Mouse (Mus musculus) midbrain, embryonic 13.5 days (tissue): ENCODE measurements at regions not wholly inside any gene's neighbourhood (a gene's known extent, or its start where the extent isn't known, plus 50 kb on each side); places are given as distances from the start of the nearest gene placed in this dataset.

Source experiments
- ATAC-seq: fragments of 200-750 bp; cut with Nextera tagmentation; 2 replicates; pipeline ENCODE4 v1.8.0; 2017; ENCODE audit warnings: mild to moderate bottlenecking, moderate TSS enrichment, moderate library complexity
- H3K27ac ChIP-seq: fragments of 300-500 bp; sonication (generic); 2 replicates; pipeline ENCODE4 v1.5.1; 2015; ENCODE audit warnings: inconsistent platforms, mild to moderate bottlenecking, moderate library complexity
- H3K27me3 ChIP-seq: fragments of 300-500 bp; sonication (generic); 2 replicates; pipeline ENCODE4 v1.6.1; 2015; ENCODE audit warnings: mild to moderate bottlenecking, inconsistent platforms
- H3K36me3 ChIP-seq: fragments of 300-500 bp; sonication (generic); 2 replicates; pipeline ENCODE4 v1.6.1; 2015; ENCODE audit warnings: mild to moderate bottlenecking, inconsistent platforms
- H3K4me1 ChIP-seq: fragments of 300-500 bp; sonication (generic); replicated peaks from 2 replicates; pipeline ENCODE4 v1.6.1; 2015; ENCODE audit warnings: inconsistent platforms
- H3K4me2 ChIP-seq: fragments of 300-500 bp; sonication (generic); replicated peaks from 2 replicates; pipeline ENCODE4 v1.6.1; 2015; ENCODE audit warnings: moderate library complexity, mild to moderate bottlenecking, inconsistent platforms
- H3K4me3 ChIP-seq: fragments of 300-500 bp; sonication (generic); replicated peaks from 2 replicates; pipeline ENCODE4 v1.5.1; 2015; ENCODE audit warnings: mild to moderate bottlenecking, inconsistent platforms
- H3K9ac ChIP-seq: fragments of 300-500 bp; sonication (generic); replicated peaks from 2 replicates; pipeline ENCODE4 v1.6.1; 2015; ENCODE audit warnings: mild to moderate bottlenecking, inconsistent platforms
- H3K9me3 ChIP-seq: fragments of 300-500 bp; sonication (generic); 2 replicates; pipeline ENCODE4 v1.6.1; 2016; ENCODE audit warnings: mild to moderate bottlenecking, inconsistent platforms
- WGBS: fragments of 180-500 bp; shearing (Covaris S2); methylation state at CpG from one replicate; pipeline ENCODE4 v1.1.7; 2015; 5-methylcytosine and 5-hydroxymethylcytosine counted together

DNA sequence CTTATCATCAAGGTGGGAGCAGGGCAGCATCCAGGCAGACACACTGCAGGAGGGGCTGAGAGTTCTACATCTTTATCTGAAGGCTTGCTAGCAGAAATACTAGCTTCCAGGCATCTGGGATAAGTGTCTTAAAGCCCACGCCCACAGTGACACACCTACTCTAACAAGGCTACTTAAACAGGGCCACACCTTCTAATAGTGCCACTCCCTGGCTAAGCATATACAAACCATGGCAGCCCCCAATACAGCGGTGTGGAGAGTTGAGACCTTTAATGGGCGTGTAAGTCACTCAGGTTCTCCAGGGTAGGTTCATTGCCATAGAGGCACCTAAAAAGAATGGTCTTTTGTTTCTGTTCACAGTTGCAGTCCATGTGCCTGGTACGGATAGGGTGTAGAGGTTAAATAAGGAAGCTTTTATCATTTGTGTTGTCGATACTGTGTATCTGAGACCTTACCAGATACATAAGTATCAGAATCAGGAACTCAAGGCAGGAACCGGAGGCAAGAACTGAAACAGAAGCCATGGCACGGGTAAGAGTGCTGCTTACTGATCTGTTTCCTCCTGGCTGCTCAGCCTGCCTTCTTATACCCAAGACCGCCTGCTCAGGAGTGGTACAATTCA lies 69.0 kb upstream of the Atrnl1 start:
- no peak for ATAC-seq
- H3K27me3 ChIP-seq, result no peaks in the 10 kb centered on the region
- no peak overlapping the region for H3K4me2 ChIP-seq
- H3K9ac ChIP-seq, result no peak overlapping the region
- no peaks in the 10 kb centered on the region for H3K9me3 ChIP-seq
- H3K4me3 ChIP-seq, result no peak overlapping the region
- peaks cover 27% of the 10 kb centered on the region for H3K4me1 ChIP-seq
- no peak overlapping the region for H3K27ac ChIP-seq
- no peaks in the 10 kb centered on the region for H3K36me3 ChIP-seq
- WGBS, result 90% methylated on average over 8 of the region's 8 CpGs

DNA sequence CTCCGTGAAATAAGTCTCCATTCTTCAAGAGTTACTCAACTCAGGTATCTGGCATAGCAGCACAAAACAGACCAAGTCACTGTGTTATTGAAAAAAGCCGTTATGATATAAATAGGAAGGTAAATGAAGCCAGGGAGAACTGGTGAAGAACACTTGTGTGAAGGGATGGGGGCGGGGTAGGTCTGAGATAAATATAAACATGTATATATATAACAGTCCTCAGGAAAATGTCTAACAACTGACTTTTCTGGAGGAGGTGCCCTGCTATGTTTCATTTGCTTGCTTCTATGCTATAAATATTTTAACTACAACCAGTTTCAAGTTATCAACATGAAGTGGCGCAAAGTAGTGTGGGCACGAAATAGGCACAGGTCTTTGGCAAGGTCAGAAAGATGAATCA lies 68.3 kb upstream of the Atrnl1 start:
- Histone ChIP-seq H3K4me2 (no peak overlapping the region), H3K4me1 (peaks cover 20% of the 10 kb centered on the region), H3K9me3 (no peaks in the 10 kb centered on the region), H3K27ac (no peak overlapping the region), H3K36me3 (no peaks in the 10 kb centered on the region), H3K27me3 (no peaks in the 10 kb centered on the region), H3K9ac (no peak overlapping the region), H3K4me3 (no peak overlapping the region)
- 93% methylated on average over 5 of the region's 5 CpGs for WGBS
- no peak for ATAC-seq

- no peak overlapping the region; the same call in 1 of the 2 replicates for H3K9ac ChIP-seq
These were observed 67.1 kb upstream of the Atrnl1 start for GRCm38 (mm10) chr19:57543681-57544214.

DNA sequence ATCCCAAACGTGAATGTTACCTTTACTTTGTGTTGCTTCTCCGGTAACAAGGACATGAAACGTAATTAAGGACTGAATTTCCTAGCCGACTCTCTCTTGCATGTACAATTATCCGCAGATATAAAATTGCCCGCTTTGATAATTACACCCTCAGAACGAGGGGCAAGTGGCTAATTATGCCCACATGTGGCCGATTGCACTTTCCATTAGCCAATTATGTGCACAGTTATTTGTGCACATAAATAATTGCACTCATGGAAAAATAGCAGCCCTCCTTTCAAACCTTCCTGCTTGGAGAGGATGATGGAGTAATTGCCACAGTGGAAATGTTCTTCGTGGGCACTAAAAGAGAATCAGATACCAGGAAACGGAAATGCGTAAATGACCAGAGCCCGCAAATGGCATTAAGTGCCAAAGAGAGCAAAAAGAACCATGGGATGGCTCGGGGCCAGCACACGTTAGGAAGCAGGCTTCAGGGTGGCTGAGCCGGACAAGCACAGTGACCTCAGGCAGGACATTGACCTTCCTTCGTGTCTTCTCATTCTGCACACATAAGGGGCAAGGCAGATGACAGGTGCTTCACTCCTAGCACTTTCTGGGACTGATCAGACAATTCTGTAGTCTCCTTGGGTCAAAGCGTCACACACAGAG lies 66.5 kb upstream of the Atrnl1 start:
- ATAC-seq, result no peak
- Histone ChIP-seq H3K4me1 (peaks cover 13% of the 10 kb centered on the region), H3K4me2 (no peak overlapping the region; the same call in 1 of the 2 replicates), H3K9ac (no peak overlapping the region), H3K4me3 (no peak overlapping the region), H3K27ac (peak overlapping the region; percentile 25), H3K36me3 (no peaks in the 10 kb centered on the region), H3K27me3 (no peaks in the 10 kb centered on the region), H3K9me3 (no peaks in the 10 kb centered on the region)
- WGBS, result 69% methylated on average over 17 of the region's 17 CpGs

More at GRCm38 (mm10) chr19:57543681-57544214, 67.1 kb upstream of the Atrnl1 start:
- H3K9me3 ChIP-seq, result no peaks in the 10 kb centered on the region
- H3K36me3 ChIP-seq, result no peaks in the 10 kb centered on the region
- H3K27ac ChIP-seq, result peak overlapping the region; percentile 25
- H3K4me2 ChIP-seq, result peak overlapping the region; percentile 44
- no peaks in the 10 kb centered on the region for H3K27me3 ChIP-seq
- H3K4me3 ChIP-seq, result no peak overlapping the region
- 8% methylated on average over 13 of the region's 13 CpGs for WGBS
- peak; percentile 63; the same call in 1 of the 2 replicates for ATAC-seq
- peaks cover 13% of the 10 kb centered on the region for H3K4me1 ChIP-seq

GRCm38 (mm10) chr19:57545071-57545470 lies 65.8 kb upstream of the Atrnl1 start:
- H3K27me3 ChIP-seq, result no peaks in the 10 kb centered on the region
- H3K9me3 ChIP-seq, result no peaks in the 10 kb centered on the region
- H3K4me3 ChIP-seq, result no peak overlapping the region
- H3K4me1 ChIP-seq, result peaks cover 13% of the 10 kb centered on the region
- H3K27ac ChIP-seq, result no peak overlapping the region
- no peak overlapping the region for H3K9ac ChIP-seq
- no peak for ATAC-seq
- H3K36me3 ChIP-seq, result no peaks in the 10 kb centered on the region
- no peak overlapping the region for H3K4me2 ChIP-seq
- whole genome bisulfite sequencing, result 89% methylated on average over 2 of the region's 2 CpGs

- H3K36me3 ChIP-seq, result no peaks in the 10 kb centered on the region
- no peaks in the 10 kb centered on the region for H3K27me3 ChIP-seq
- no peaks in the 10 kb centered on the region for H3K9me3 ChIP-seq
- 83% methylated on average over 2 of the region's 2 CpGs for WGBS
- H3K4me2 ChIP-seq, result no peak overlapping the region
- peaks cover 13% of the 10 kb centered on the region for H3K4me1 ChIP-seq
- no peak overlapping the region for H3K9ac ChIP-seq
- no peak overlapping the region for H3K27ac ChIP-seq
- ATAC-seq, result no peak
- H3K4me3 ChIP-seq, result no peak overlapping the region
These were observed 64.8 kb upstream of the Atrnl1 start for GRCm38 (mm10) chr19:57546039-57546438.

GRCm38 (mm10) chr19:57546519-57546918 lies 64.3 kb upstream of the Atrnl1 start:
- Histone ChIP-seq H3K9me3 (no peaks in the 10 kb centered on the region), H3K9ac (no peak overlapping the region), H3K4me2 (no peak overlapping the region), H3K4me1 (peaks cover 13% of the 10 kb centered on the region), H3K36me3 (no peaks in the 10 kb centered on the region), H3K27me3 (no peaks in the 10 kb centered on the region), H3K27ac (no peak overlapping the region), H3K4me3 (no peak overlapping the region)
- 88% methylated on average over 10 of the region's 10 CpGs for WGBS
- ATAC-seq, result no peak

- Histone ChIP-seq H3K4me3 (no peak overlapping the region), H3K27me3 (no peaks in the 10 kb centered on the region), H3K9ac (no peak overlapping the region), H3K36me3 (no peaks in the 10 kb centered on the region), H3K27ac (no peak overlapping the region), H3K4me2 (no peak overlapping the region), H3K4me1 (peaks cover 23% of the 10 kb centered on the region), H3K9me3 (no peaks in the 10 kb centered on the region)
- WGBS, result 92% methylated on average over 11 of the region's 11 CpGs
- ATAC-seq, result no peak
These were observed 62.7 kb upstream of the Atrnl1 start for GRCm38 (mm10) chr19:57548093-57548492.

GRCm38 (mm10) chr19:57548661-57549060 lies 62.2 kb upstream of the Atrnl1 start:
- H3K4me2 ChIP-seq, result no peak overlapping the region
- H3K27me3 ChIP-seq, result no peaks in the 10 kb centered on the region
- no peaks in the 10 kb centered on the region for H3K36me3 ChIP-seq
- H3K4me1 ChIP-seq, result peaks cover 22% of the 10 kb centered on the region
- no peak overlapping the region for H3K9ac ChIP-seq
- WGBS, result 75% methylated on average over 11 of the region's 11 CpGs
- H3K27ac ChIP-seq, result no peak overlapping the region
- no peak overlapping the region for H3K4me3 ChIP-seq
- ATAC-seq, result no peak
- H3K9me3 ChIP-seq, result no peaks in the 10 kb centered on the region

- no peak overlapping the region for H3K27ac ChIP-seq
- 56% methylated on average over 11 of the region's 11 CpGs for WGBS
- H3K4me2 ChIP-seq, result no peak overlapping the region
- H3K9me3 ChIP-seq, result no peaks in the 10 kb centered on the region
- no peaks in the 10 kb centered on the region for H3K36me3 ChIP-seq
- ATAC-seq, result no peak
- no peak overlapping the region for H3K4me3 ChIP-seq
- H3K4me1 ChIP-seq, result peaks cover 14% of the 10 kb centered on the region
- H3K27me3 ChIP-seq, result no peaks in the 10 kb centered on the region
- H3K9ac ChIP-seq, result no peak overlapping the region
These were observed 57.7 kb upstream of the Atrnl1 start for GRCm38 (mm10) chr19:57552964-57553740.

DNA sequence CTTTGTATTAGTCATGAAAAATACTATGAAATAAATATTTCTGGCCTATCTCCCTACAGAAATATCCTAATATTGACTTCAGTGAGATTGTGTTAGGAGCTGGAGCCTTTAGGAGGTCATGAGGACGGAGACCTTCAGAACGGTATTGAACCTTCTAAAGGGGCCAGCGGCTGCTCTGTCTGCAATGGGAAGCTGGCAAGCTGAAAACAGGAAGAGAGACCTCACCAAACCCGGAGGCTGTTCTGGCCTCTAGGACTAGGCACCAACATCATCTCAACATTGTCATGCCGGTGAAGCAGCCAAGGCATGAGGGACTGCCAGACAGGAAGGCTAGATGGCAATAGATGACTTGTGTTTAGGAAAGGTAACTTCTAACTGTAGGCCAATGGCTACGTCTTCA lies 56.7 kb upstream of the Atrnl1 start:
- no peak overlapping the region for H3K4me3 ChIP-seq
- 93% methylated on average over 6 of the region's 6 CpGs for WGBS
- no peak overlapping the region for H3K27ac ChIP-seq
- no peak overlapping the region for H3K4me2 ChIP-seq
- ATAC-seq, result no peak
- peaks cover 23% of the 10 kb centered on the region for H3K4me1 ChIP-seq
- no peaks in the 10 kb centered on the region for H3K27me3 ChIP-seq
- no peak overlapping the region for H3K9ac ChIP-seq
- no peaks in the 10 kb centered on the region for H3K9me3 ChIP-seq
- no peaks in the 10 kb centered on the region for H3K36me3 ChIP-seq

- H3K4me1 ChIP-seq, result peaks cover 25% of the 10 kb centered on the region
- 46% methylated on average over 5 of the region's 5 CpGs for WGBS
These were observed 55.5 kb upstream of the Atrnl1 start for GRCm38 (mm10) chr19:57555313-57555712.

More at GRCm38 (mm10) chr19:57555313-57555712, 55.5 kb upstream of the Atrnl1 start:
- no peaks in the 10 kb centered on the region for H3K27me3 ChIP-seq
- ATAC-seq, result no peak
- H3K4me2 ChIP-seq, result no peak overlapping the region
- no peak overlapping the region for H3K9ac ChIP-seq
- no peak overlapping the region for H3K4me3 ChIP-seq
- H3K27ac ChIP-seq, result no peak overlapping the region
- H3K36me3 ChIP-seq, result no peaks in the 10 kb centered on the region
- no peaks in the 10 kb centered on the region for H3K9me3 ChIP-seq
